Mouse (Mus musculus) bone marrow, adult 2 months (tissue): ENCODE measurements at regions not wholly inside any gene's neighbourhood (a gene's known extent, or its start where the extent isn't known, plus 50 kb on each side); places are given as distances from the start of the nearest gene placed in this dataset.

Experiments
- H3K27ac ChIP-seq: fragments of 200-500 bp; 2 replicates; pipeline ENCODE4 v1.5.1; 2012; ENCODE audit warnings: low read depth, mild to moderate bottlenecking, control low read depth, inconsistent platforms, low read length; ENCODE audit not compliant: control insufficient read depth, poor library complexity, insufficient read depth
- H3K4me1 ChIP-seq: fragments of 200-500 bp; 2 replicates; pipeline ENCODE4 v1.6.1; 2011; ENCODE audit warnings: low read length; ENCODE audit not compliant: control insufficient read depth, insufficient read depth
- H3K4me3 ChIP-seq: fragments of 200-500 bp; replicated peaks from 2 replicates; pipeline ENCODE3; 2011; ENCODE audit warnings: mild to moderate bottlenecking, low read depth, low read length, control low read depth; ENCODE audit not compliant: control insufficient read depth
- CTCF ChIP-seq: fragments of 200-500 bp; IDR thresholded peaks from 2 replicates; pipeline ENCODE4 v1.5.1; 2011; ENCODE audit warnings: low read length, control low read depth; ENCODE audit not compliant: control insufficient read depth, insufficient read depth
- POLR2A ChIP-seq: fragments of 200-500 bp; IDR thresholded peaks from 2 replicates; pipeline ENCODE4 v1.6.1; 2011; ENCODE audit warnings: low read depth, mild to moderate bottlenecking, control low read depth, low read length, borderline replicate concordance; ENCODE audit not compliant: control insufficient read depth
- WGBS: fragments of 180-500 bp; shearing (Covaris S2); methylation state at CpG from one replicate; pipeline ENCODE4 v1.1.7; 2018; 5-methylcytosine and 5-hydroxymethylcytosine counted together

DNA sequence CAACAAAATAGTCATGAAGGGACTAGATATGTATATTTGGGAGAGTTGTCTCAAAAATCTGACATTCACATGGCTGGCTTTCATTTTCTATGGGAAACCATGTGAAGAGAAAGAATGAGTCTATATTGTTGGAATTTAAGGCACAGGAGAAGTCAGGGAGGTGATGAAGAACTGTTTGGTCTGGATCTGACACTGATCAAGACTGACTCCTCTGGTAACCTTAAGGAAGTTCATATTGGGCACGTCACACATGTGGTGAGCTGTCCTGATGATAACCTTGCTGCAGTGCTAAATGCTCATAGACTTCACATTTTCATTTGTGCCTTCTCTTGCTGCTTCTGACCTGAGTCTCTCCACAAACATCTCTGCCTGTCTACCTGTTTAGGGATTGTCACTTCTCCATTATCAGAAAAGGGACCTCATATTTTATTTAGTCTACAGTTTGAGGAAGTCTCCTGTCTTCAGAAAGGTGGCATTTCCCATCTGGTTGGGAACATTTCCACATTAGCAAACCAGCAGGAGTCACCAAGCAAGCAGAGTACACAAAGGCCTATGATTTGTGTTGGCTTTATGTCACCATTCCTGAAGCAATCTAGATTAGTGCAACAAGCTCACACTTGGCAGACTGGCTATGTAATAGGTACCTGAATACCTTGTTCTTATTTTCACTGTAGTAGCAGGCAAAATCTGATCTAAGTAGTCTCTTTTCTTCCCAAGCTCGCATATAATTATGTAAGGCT lies 76.4 kb upstream of the B430305J03Rik start:
- H3K4me3 ChIP-seq = no peak overlapping the region
- H3K27ac ChIP-seq = no peak overlapping the region
- H3K4me1 ChIP-seq = no peaks in the 10 kb centered on the region
- no peak for TF ChIP-seq POLR2A
- 63% methylated on average over 2 of the region's 2 CpGs for WGBS

DNA sequence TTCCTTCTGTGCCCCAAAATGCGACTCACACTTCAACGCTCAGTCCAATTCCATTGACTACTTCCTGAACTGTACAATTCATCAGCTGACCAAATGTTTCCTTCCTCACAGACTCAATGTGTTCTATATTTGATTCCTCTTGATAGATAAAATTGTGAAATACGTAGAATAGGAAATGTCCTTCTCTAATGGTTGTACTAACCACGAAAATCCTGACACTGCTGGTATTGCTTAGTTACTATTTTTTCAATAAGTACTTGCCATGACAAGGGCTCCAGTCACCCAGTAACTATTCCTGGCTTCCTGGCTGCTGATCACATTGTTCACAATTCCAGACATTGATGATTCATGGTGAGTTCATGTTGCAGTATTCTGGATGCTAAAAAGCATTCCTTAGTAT lies 75.7 kb upstream of the B430305J03Rik start:
- TF ChIP-seq POLR2A (no peak), CTCF (no peak)
- no peak overlapping the region for H3K4me3 ChIP-seq
- 17% methylated on average over 4 of the region's 4 CpGs for WGBS
- no peak overlapping the region for H3K27ac ChIP-seq
- no peaks in the 10 kb centered on the region for H3K4me1 ChIP-seq

GRCm38 (mm10) chr3:61428713-61429112 lies 63.0 kb upstream of the B430305J03Rik start:
- Histone ChIP-seq H3K4me3 (no peak overlapping the region), H3K27ac (no peak overlapping the region), H3K4me1 (no peaks in the 10 kb centered on the region)
- WGBS = 74% methylated on average over 1 of the region's 1 CpGs
- TF ChIP-seq CTCF (no peak), POLR2A (no peak)

DNA sequence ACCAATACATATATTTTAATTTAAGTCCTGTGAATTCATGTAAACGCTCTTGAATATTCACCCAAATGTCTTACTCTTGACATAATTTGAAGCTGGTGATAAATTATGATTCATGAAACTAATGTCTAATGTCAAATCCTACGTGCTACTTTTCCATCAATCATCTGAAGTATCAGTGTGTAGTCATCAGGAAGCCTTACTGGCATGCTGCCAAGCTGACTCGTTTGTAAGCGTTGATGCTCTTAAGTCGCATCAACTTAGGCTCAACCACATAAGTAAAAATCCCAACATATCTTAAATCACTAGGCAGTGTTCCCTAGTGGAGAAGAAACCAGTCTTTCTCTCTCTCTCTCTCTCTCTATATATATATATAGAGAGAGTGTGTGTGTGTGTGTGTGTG lies 58.2 kb upstream of the B430305J03Rik start:
- WGBS = 63% methylated on average over 5 of the region's 5 CpGs

GRCm38 (mm10) chr3:61419706-61420105 lies 54.0 kb upstream of the B430305J03Rik start:
- 80% methylated on average over 3 of the region's 3 CpGs for WGBS
- H3K4me3 ChIP-seq = no peak overlapping the region
- no peaks in the 10 kb centered on the region; the same call in 1 of the 2 replicates for H3K4me1 ChIP-seq
- no peak overlapping the region for H3K27ac ChIP-seq
- no peak for TF ChIP-seq CTCF
- TF ChIP-seq POLR2A = no peak

More for the DNA sequence above, 58.2 kb upstream of the B430305J03Rik start:
- H3K4me1 ChIP-seq = no peaks in the 10 kb centered on the region
- no peak overlapping the region for H3K27ac ChIP-seq
- TF ChIP-seq CTCF (no peak), POLR2A (no peak)
- H3K4me3 ChIP-seq = no peak overlapping the region

DNA sequence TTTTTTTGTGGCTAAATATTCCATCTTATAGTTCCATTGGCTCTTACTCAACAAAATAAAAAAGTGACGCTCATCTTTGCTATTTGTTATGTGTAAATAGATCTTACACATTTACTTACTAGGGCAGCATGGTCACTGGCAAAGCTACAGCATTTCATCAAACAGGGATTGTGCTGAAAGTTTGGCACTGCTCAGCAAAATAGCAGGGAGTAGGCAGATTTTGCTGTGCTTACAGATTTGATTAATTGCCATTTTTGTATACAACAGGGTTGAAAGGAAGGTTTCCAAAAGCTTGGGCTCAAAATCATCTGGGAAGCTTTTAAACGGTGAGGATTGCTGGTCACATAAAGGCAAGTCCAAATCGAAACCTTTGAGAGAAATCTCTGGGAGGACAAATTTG lies 52.3 kb upstream of the B430305J03Rik start:
- no peak for TF ChIP-seq CTCF
- TF ChIP-seq POLR2A = no peak
- Histone ChIP-seq H3K27ac (no peak overlapping the region), H3K4me1 (no peaks in the 10 kb centered on the region; the same call in 1 of the 2 replicates), H3K4me3 (no peak overlapping the region)
- WGBS = 81% methylated on average over 3 of the region's 3 CpGs
